Mouse (Mus musculus) right cerebral cortex, postnatal 4 days (tissue): Measurements from ENCODE around the gene Olfr417.
"Not testable (repeated sequence)": the region's sequence is repeated elsewhere in the genome, so short reads cannot be mapped to it uniquely, and the experiment has no call there.

Source experiments
- DNase-seq: peaks from one replicate; pipeline ENCODE4 v3.0.0-alpha.2; 2022

Olfr417 gene

GRCm38 (mm10) chr1:174364882-174365451 lies at the start of gene Olfr417:
Olfr417 (plus strand) TSS chr1:174365122.
- no peak for DNase-seq

- DNase-seq, result no peak
Observed at GRCm38 (mm10) chr1:174317308-174317707, 47.6 kb upstream of the Olfr417 start.

- no peak for DNase-seq
Observed at GRCm38 (mm10) chr1:174330218-174330617, 34.7 kb upstream of the Olfr417 start, which contains the start of gene Mptx1. Mptx1 (plus strand) TSS chr1:174330518.

GRCm38 (mm10) chr1:174353636-174354035 lies 11.3 kb upstream of the Olfr417 start:
- not testable (repeated sequence) for DNase-seq

GRCm38 (mm10) chr1:174354640-174355039 lies 10.3 kb upstream of the Olfr417 start:
- no peak for DNase-seq

- no peak for DNase-seq
Observed at GRCm38 (mm10) chr1:174373799-174374198, 8.9 kb downstream of the Olfr417 start.

- no peak for DNase-seq
Observed at GRCm38 (mm10) chr1:174390746-174391145, 25.8 kb downstream of the Olfr417 start, which contains the start of gene Olfr248. Olfr248 (plus strand) TSS chr1:174391046.

GRCm38 (mm10) chr1:174422959-174423358 lies 58.0 kb downstream of the Olfr417 start:
- DNase-seq, result no peak

- DNase-seq, result no peak
Observed at GRCm38 (mm10) chr1:174423764-174424163, 58.8 kb downstream of the Olfr417 start, which contains the start of gene Olfr414. Olfr414 (plus strand) TSS chr1:174424064.
